7 mouse cellular contexts compared by ENCODE assay signal in the genomic region with DNA sequence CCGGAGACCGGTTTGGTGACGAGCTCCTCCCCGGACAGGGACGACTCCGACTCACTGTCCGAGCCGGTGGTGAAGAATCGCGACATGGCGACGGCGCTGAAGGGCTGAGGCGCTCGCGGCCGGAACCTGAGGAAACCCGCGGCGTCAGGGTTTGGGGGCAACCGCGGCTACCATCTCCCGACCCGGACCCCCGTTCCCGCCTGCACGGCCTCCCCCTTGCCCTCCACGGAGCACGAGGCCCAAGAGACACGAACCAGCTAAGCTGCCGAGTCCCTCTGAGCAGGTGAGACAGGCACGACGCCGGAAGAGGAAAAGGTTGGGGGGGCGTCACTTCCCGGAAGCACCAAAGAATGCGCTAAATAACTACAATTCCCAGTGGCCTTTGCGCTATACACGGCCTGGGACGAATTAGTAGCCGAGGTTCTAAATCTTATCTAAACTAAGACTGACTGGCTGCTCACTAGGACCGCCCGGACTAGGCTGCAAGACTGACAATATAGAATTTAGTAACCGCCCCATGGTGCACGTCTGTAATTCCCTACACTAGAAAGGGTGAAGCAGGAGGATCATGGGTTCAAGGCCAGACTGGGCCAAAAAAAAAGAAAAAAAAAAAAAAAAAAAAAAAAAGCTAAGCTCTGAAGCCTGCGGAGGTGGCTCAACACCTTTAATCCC. TPM values are rescaled to one million over a fixed set of nuclear protein-coding genes. Genes with fewer than 3 reads are reported as not detected.
DNase-seq lines count a peak whose midpoint lies in the region; ATAC-seq and TF ChIP-seq lines count a peak whose summit lies in the region.

A gene (minus strand): TSS at position 318 of the 672 bp plus-strand sequence.

- peak within 1 kb of the TSS; percentile 85 for H3K9ac ChIP-seq in intestine, postnatal 0 days (ENCODE audit: low read depth, low read length)
- H3K9ac ChIP-seq in midbrain, embryonic 12.5 days (replicated peaks) = peak within 1 kb of the TSS; percentile 82

- H3K4me1 ChIP-seq in embryonic facial prominence, embryonic 10.5 days = peaks cover 9% of the 10 kb centered on the region
- H3K4me1 ChIP-seq in intestine, postnatal 0 days (replicated peaks; ENCODE audit: control insufficient read depth, insufficient read depth, low read length) = no peaks in the 10 kb centered on the region
- H3K4me1 ChIP-seq in midbrain, embryonic 12.5 days = peaks cover 6% of the 10 kb centered on the region
- H3K4me1 ChIP-seq in small intestine, adult 2 months (ENCODE audit: control insufficient read depth, insufficient read depth, insufficient read length, low read length) = no peaks in the 10 kb centered on the region

- under 1% methylated on average over 46 of the region's 46 CpGs for WGBS in embryonic facial prominence, embryonic 10.5 days
- WGBS in intestine, postnatal 0 days = under 1% methylated on average over 46 of the region's 46 CpGs
- under 1% methylated on average over 46 of the region's 46 CpGs for WGBS in midbrain, embryonic 12.5 days
- WGBS in small intestine, adult 2 months = under 1% methylated on average over 46 of the region's 46 CpGs

- peaks cover 36% of the 10 kb centered on the region for H3K36me3 ChIP-seq in embryonic facial prominence, embryonic 10.5 days (replicated peaks)
- H3K36me3 ChIP-seq in intestine, postnatal 0 days (ENCODE audit: control insufficient read depth, insufficient read depth) = peaks cover 35% of the 10 kb centered on the region
- H3K36me3 ChIP-seq in midbrain, embryonic 12.5 days = peaks cover 33% of the 10 kb centered on the region
- H3K36me3 ChIP-seq in small intestine, adult 2 months (ENCODE audit: control insufficient read depth, insufficient read depth, low read length) = peaks cover 29% of the 10 kb centered on the region

- H3K4me2 ChIP-seq in intestine, postnatal 0 days (replicated peaks; ENCODE audit: low read depth) = peak within 1 kb of the TSS; percentile 75
- peak within 1 kb of the TSS; percentile 70 for H3K4me2 ChIP-seq in midbrain, embryonic 12.5 days (replicated peaks)

- intact Hi-C loops in left cerebral cortex, postnatal 4 days (cut with DNase I) = no loop called here

- DNase-seq in adrenal gland, postnatal 14 days = peak; percentile 89
- peak; percentile 90 for DNase-seq in embryonic facial prominence, embryonic 10.5 days (ENCODE audit: low spot score)
- peak; percentile 76 for DNase-seq in gonadal fat pad, adult 2 months (ENCODE audit: low read depth)
- DNase-seq in left cerebral cortex, postnatal 4 days = peak; percentile 75

- H3K4me3 ChIP-seq in embryonic facial prominence, embryonic 10.5 days = peak within 1 kb of the TSS; percentile 83
- peak within 1 kb of the TSS; percentile 95 for H3K4me3 ChIP-seq in intestine, postnatal 0 days (ENCODE audit: low read depth, low read length)
- peak within 1 kb of the TSS; percentile 99 for H3K4me3 ChIP-seq in midbrain, embryonic 12.5 days
- peak within 1 kb of the TSS; percentile 96 for H3K4me3 ChIP-seq in small intestine, adult 2 months (ENCODE audit: low read depth, low read length)

- peak; percentile 37; the same call in 1 of the 2 replicates for TF ChIP-seq POLR2A in small intestine, adult 2 months (IDR thresholded peaks at IDR 0.05; ENCODE audit: low read depth, low read length)

- H3K27ac ChIP-seq in embryonic facial prominence, embryonic 10.5 days (replicated peaks) = peak within 1 kb of the TSS; percentile 85
- H3K27ac ChIP-seq in intestine, postnatal 0 days (ENCODE audit: low read depth, low read length) = peak within 1 kb of the TSS; percentile 89
- H3K27ac ChIP-seq in midbrain, embryonic 12.5 days (replicated peaks) = peak within 1 kb of the TSS; percentile 67
- H3K27ac ChIP-seq in small intestine, adult 2 months (ENCODE audit: insufficient read depth, low read depth, low read length) = peak within 1 kb of the TSS; percentile 36; the same call in 1 of the 2 replicates

- H3K9me3 ChIP-seq in embryonic facial prominence, embryonic 10.5 days = no peaks in the 10 kb centered on the region
- H3K9me3 ChIP-seq in intestine, postnatal 0 days (ENCODE audit: control insufficient read depth) = no peaks in the 10 kb centered on the region
- no peaks in the 10 kb centered on the region for H3K9me3 ChIP-seq in midbrain, embryonic 12.5 days

- no peak for TF ChIP-seq CTCF in intestine, postnatal 0 days (IDR thresholded peaks at IDR 0.05; ENCODE audit: low read depth)
- TF ChIP-seq CTCF in small intestine, adult 2 months (IDR thresholded peaks at IDR 0.05; ENCODE audit: extremely low read depth, insufficient read length, insufficient replicate concordance, low read depth, low read length) = no peak

- ATAC-seq in intestine, postnatal 0 days = peak; percentile 92
- ATAC-seq in midbrain, embryonic 12.5 days (ENCODE audit: low FRiP score, low read depth) = peak; percentile 93

- no peaks in the 10 kb centered on the region for H3K27me3 ChIP-seq in embryonic facial prominence, embryonic 10.5 days (replicated peaks; ENCODE audit: low read depth, poor library complexity, severe bottlenecking)
- H3K27me3 ChIP-seq in intestine, postnatal 0 days (replicated peaks; ENCODE audit: control insufficient read depth, insufficient read depth, low read length) = no peaks in the 10 kb centered on the region
- no peaks in the 10 kb centered on the region for H3K27me3 ChIP-seq in midbrain, embryonic 12.5 days
- H3K27me3 ChIP-seq in small intestine, adult 2 months (ENCODE audit: control insufficient read depth, insufficient read depth, low read length) = no peaks in the 10 kb centered on the region

RNA-seq across cellular contexts. Expression of the gene that starts here (rescaled TPM):
- total RNA-seq in adrenal gland, postnatal 14 days (2021) = 241 and 262 TPM in 2 replicates
- polyA plus RNA-seq in embryonic facial prominence, embryonic 10.5 days (2016; fragmentation: Nextera tagmentation; extraction: Ambion mirVana) = 223 and 224 TPM in 2 replicates
- polyA plus RNA-seq in gonadal fat pad, adult 2 months (2012; rRNA removed) = 111 and 114 TPM in 2 replicates
- 141 and 150 TPM in 2 replicates for polyA plus RNA-seq in intestine, postnatal 0 days (2015; fragmentation: Nextera tagmentation; extraction: Ambion mirVana)
- total RNA-seq in left cerebral cortex, postnatal 4 days (2021) = 100 to 1,000 TPM; 212 to 226 TPM
- 200 and 222 TPM in 2 replicates for polyA plus RNA-seq in midbrain, embryonic 12.5 days (2016; fragmentation: Nextera tagmentation; extraction: Ambion mirVana)
- 37.3 and 79.1 TPM in 2 replicates for polyA plus RNA-seq in small intestine, adult 2 months (2012; rRNA removed)

Comparison
In these comparisons a context has a peak if more than half of its experiments do, and no peak if none do; other contexts are left out.
1. Peak in every context shown above with its lines: DNase-seq, ATAC-seq, H3K4me3 ChIP-seq and H3K27ac ChIP-seq.
2. H3K27ac ChIP-seq: peak in every context shown above with its lines; median percentile 89 in intestine, postnatal 0 days; 85 in embryonic facial prominence, embryonic 10.5 days; 67 in midbrain, embryonic 12.5 days; 36 in small intestine, adult 2 months.